Comparison of ENCODE assay signal across 8 mouse cellular contexts in genomic region chr9:120935634-120935922, GRCm38 (mm10). TPM values are rescaled to one million over a fixed set of nuclear protein-coding genes. Genes with fewer than 3 reads are reported as not detected.
A peak's percentile ranks its signal among the peaks of the same experiment; 100 is the strongest.
DNase-seq lines count a peak whose midpoint lies in the region; ATAC-seq and TF ChIP-seq lines count a peak whose summit lies in the region.

No protein-coding gene starts in this region.

- H3K4me1 ChIP-seq in heart, embryonic 15.5 days (replicated peaks) = peaks cover 61% of the 10 kb centered on the region
- H3K4me1 ChIP-seq in ES-E14 (ENCODE audit: control insufficient read depth in 2 of 2, insufficient read depth in 2 of 2, low read length in 2 of 2, poor library complexity in 1 of 2) = peaks cover 0 to 23% of the 10 kb centered on the region in 2 experiments; a peak in 3 of 4 replicates
- peaks cover 62% of the 10 kb centered on the region for H3K4me1 ChIP-seq in hindbrain, embryonic 15.5 days (replicated peaks)
- H3K4me1 ChIP-seq in midbrain, embryonic 13.5 days (replicated peaks) = peaks cover 80% of the 10 kb centered on the region

- no peaks in the 10 kb centered on the region for H3K9me3 ChIP-seq in heart, embryonic 15.5 days (replicated peaks)
- H3K9me3 ChIP-seq in ES-E14 (ENCODE audit: control insufficient read depth, insufficient read depth, low read depth, low read length) = no peaks in the 10 kb centered on the region
- H3K9me3 ChIP-seq in hindbrain, embryonic 15.5 days = no peaks in the 10 kb centered on the region
- H3K9me3 ChIP-seq in midbrain, embryonic 13.5 days = no peaks in the 10 kb centered on the region

- H3K27me3 ChIP-seq in heart, embryonic 15.5 days = no peaks in the 10 kb centered on the region
- no peaks in the 10 kb centered on the region for H3K27me3 ChIP-seq in hindbrain, embryonic 15.5 days
- no peaks in the 10 kb centered on the region for H3K27me3 ChIP-seq in midbrain, embryonic 13.5 days

- no peaks in the 10 kb centered on the region for H3K36me3 ChIP-seq in heart, embryonic 15.5 days
- H3K36me3 ChIP-seq in ES-E14 (ENCODE audit: control insufficient read depth, insufficient read depth, low read length, poor library complexity, severe bottlenecking) = peaks cover 12% of the 10 kb centered on the region
- no peaks in the 10 kb centered on the region for H3K36me3 ChIP-seq in hindbrain, embryonic 15.5 days
- no peaks in the 10 kb centered on the region for H3K36me3 ChIP-seq in midbrain, embryonic 13.5 days

- H3K9ac ChIP-seq in heart, embryonic 15.5 days = peak overlapping the region; percentile 95
- H3K9ac ChIP-seq in ES-E14 (ENCODE audit: insufficient read depth, low read depth, low read length, poor library complexity, severe bottlenecking) = peak overlapping the region; percentile 67
- H3K9ac ChIP-seq in hindbrain, embryonic 15.5 days = peak overlapping the region; percentile 87; the same call in 1 of the 2 replicates
- H3K9ac ChIP-seq in midbrain, embryonic 13.5 days (replicated peaks) = peak overlapping the region; percentile 88

- no peak for ATAC-seq in heart, embryonic 15.5 days (replicated peaks; ENCODE audit: insufficient number of reproducible peaks, insufficient read depth, low FRiP score, low read depth)
- no peak for ATAC-seq in hindbrain, embryonic 15.5 days (ENCODE audit: low FRiP score, low read depth)
- no peak for ATAC-seq in midbrain, embryonic 13.5 days

- H3K4me3 ChIP-seq in heart, embryonic 15.5 days = peak overlapping the region; percentile 95
- H3K4me3 ChIP-seq in ES-E14 (ENCODE audit: insufficient read depth in 1 of 2, low read depth in 1 of 2, low read length in 2 of 2, poor library complexity in 1 of 2, severe bottlenecking in 1 of 2) = peak overlapping the region; percentile 91 to 100
- H3K4me3 ChIP-seq in hindbrain, embryonic 15.5 days = peak overlapping the region; percentile 77
- H3K4me3 ChIP-seq in midbrain, embryonic 13.5 days (replicated peaks) = peak overlapping the region; percentile 97

- DNase-seq in heart, adult 11 months = no peak
- no peak for DNase-seq in ES-E14 (ENCODE audit: low read depth, low spot score)
- no peak for DNase-seq in cerebellum, postnatal 14 days
- no peak for DNase-seq in cerebellum, postnatal 36 days
- no peak for DNase-seq in cerebellum, adult 18-20 months

- peak overlapping the region; percentile 68 for H3K4me2 ChIP-seq in heart, embryonic 15.5 days
- peak overlapping the region; percentile 57 for H3K4me2 ChIP-seq in hindbrain, embryonic 15.5 days
- H3K4me2 ChIP-seq in midbrain, embryonic 13.5 days (replicated peaks) = peak overlapping the region; percentile 98

- peak overlapping the region; percentile 95 for H3K27ac ChIP-seq in heart, embryonic 15.5 days
- H3K27ac ChIP-seq in ES-E14 (ENCODE audit: insufficient read depth, low read depth, low read length, poor library complexity, severe bottlenecking) = no peak overlapping the region
- no peak overlapping the region for H3K27ac ChIP-seq in hindbrain, embryonic 15.5 days (replicated peaks)
- H3K27ac ChIP-seq in midbrain, embryonic 13.5 days = no peak overlapping the region

- in situ Hi-C loops in ES-E14 (cut with MboI; ENCODE audit: low sequenced_read_pairs in 2 of 2, unreplicated experiment in 2 of 2) = no loop called here

- 15% methylated on average over 4 of the region's 4 CpGs for WGBS in heart, embryonic 15.5 days
- 25% methylated on average over 4 of the region's 4 CpGs for WGBS in hindbrain, embryonic 15.5 days
- 17% methylated on average over 4 of the region's 4 CpGs for WGBS in midbrain, embryonic 13.5 days

TF ChIP-seq in ES-E14, 5 proteins besides CTCF, POLR2A, EP300 and RAD21:
- TF ChIP-seq ZNF384 (IDR thresholded peaks at IDR 0.05; ENCODE audit: low read depth, low read length) (no peak), ZC3H11A (IDR thresholded peaks at IDR 0.05; ENCODE audit: borderline replicate concordance, low read depth, low read length) (no peak), MAFK (IDR thresholded peaks at IDR 0.05; ENCODE audit: insufficient read depth, low read depth, low read length) (no peak), CHD2 (IDR thresholded peaks at IDR 0.05; ENCODE audit: low read depth, low read length) (no peak), HCFC1 (IDR thresholded peaks at IDR 0.05; ENCODE audit: borderline replicate concordance, insufficient read depth, low read length) (no peak)
TF ChIP-seq in ES-E14: peak in this region for 0.

RNA-seq across cellular contexts. Expression of gene Ctnnb1, which starts 6.6 kb away (rescaled TPM):
- 284 and 370 TPM in 2 replicates for polyA plus RNA-seq in heart, embryonic 15.5 days (2015; fragmentation: Nextera tagmentation; extraction: Ambion mirVana)
- total RNA-seq in ES-E14 (2012; rRNA removed) = 536 and 572 TPM in 2 replicates
- 367 and 394 TPM in 2 replicates for polyA plus RNA-seq in hindbrain, embryonic 15.5 days (2015; fragmentation: Nextera tagmentation; extraction: Ambion mirVana)
- 616 and 667 TPM in 2 replicates for polyA plus RNA-seq in midbrain, embryonic 13.5 days (2015; fragmentation: Nextera tagmentation; extraction: Ambion mirVana)
